Mouse (Mus musculus) embryonic facial prominence, embryonic 14.5 days (tissue): Measurements from ENCODE around the gene Stkld1. TPM values are rescaled to one million over a fixed set of nuclear protein-coding genes. Genes with fewer than 3 reads are reported as not detected.

Experiments used
- ATAC-seq: fragments of 200-750 bp; cut with Nextera tagmentation; 2 replicates; pipeline ENCODE4 v1.8.0; 2017; ENCODE audit warnings: low read depth, moderate number of reproducible peaks, moderate TSS enrichment
- DNase-seq: peaks from one replicate; pipeline ENCODE4 v3.0.0-alpha.2; 2015; ENCODE audit warnings: low spot score
- H3K27ac ChIP-seq: fragments of 300-500 bp; sonication (generic); replicated peaks from 2 replicates; pipeline ENCODE4 v1.5.1; 2014; ENCODE audit warnings: low read depth, mild to moderate bottlenecking, low read length, moderate library complexity
- H3K27me3 ChIP-seq: fragments of 300-500 bp; sonication (generic); replicated peaks from 2 replicates; pipeline ENCODE4 v1.6.1; 2014; ENCODE audit warnings: low read length; ENCODE audit not compliant: control insufficient read depth, insufficient read depth
- H3K36me3 ChIP-seq: fragments of 300-500 bp; sonication (generic); 2 replicates; pipeline ENCODE4 v1.6.1; 2014; ENCODE audit warnings: low read length, mixed read lengths; ENCODE audit not compliant: control insufficient read depth, insufficient read depth
- H3K4me1 ChIP-seq: fragments of 300-500 bp; sonication (generic); 2 replicates; pipeline ENCODE4 v1.6.1; 2014; ENCODE audit warnings: antibody characterized with exemption, low read length; ENCODE audit not compliant: control insufficient read depth, insufficient read depth
- H3K4me2 ChIP-seq: fragments of 300-500 bp; sonication (generic); 2 replicates; pipeline ENCODE4 v1.6.1; 2014; ENCODE audit warnings: low read depth, mild to moderate bottlenecking, low read length, moderate library complexity, mixed read lengths
- H3K4me3 ChIP-seq: fragments of 300-500 bp; sonication (generic); 2 replicates; pipeline ENCODE4 v1.5.1; 2014; ENCODE audit warnings: low read depth, mild to moderate bottlenecking, low read length
- H3K9ac ChIP-seq: fragments of 300-500 bp; sonication (generic); 2 replicates; pipeline ENCODE4 v1.6.1; 2014; ENCODE audit warnings: low read depth, mild to moderate bottlenecking, low read length, moderate library complexity, mixed read lengths
- H3K9me3 ChIP-seq: fragments of 300-500 bp; sonication (generic); 2 replicates; pipeline ENCODE4 v1.6.1; 2016; ENCODE audit warnings: low read length; ENCODE audit not compliant: control insufficient read depth
- WGBS: fragments of 180-500 bp; shearing (Covaris S2); extraction: QIAGEN DNeasy Blood & Tissue Kit; methylation state at CpG from one replicate; pipeline ENCODE4 v1.1.7; 2014; 5-methylcytosine and 5-hydroxymethylcytosine counted together
- polyA plus RNA-seq: library from polyadenylated mRNA; unstranded; fragments of >200 nt; fragmentation: Nextera tagmentation; extraction: Ambion mirVana; gene quantifications from 2 replicates; pipeline ENCODE4 v1.2.1, GENCODE M21; 2014

The Stkld1 gene
- polyA plus RNA-seq, 1 experiment from 2014 or later = 0.07 TPM

- 80% methylated on average over 17 of the region's 17 CpGs for WGBS
- Histone ChIP-seq H3K4me3 (no peak overlapping the region), H3K27ac (no peak overlapping the region)
Measured at GRCm38 (mm10) chr2:26913416-26914147, 20.3 kb upstream of the Stkld1 start.

GRCm38 (mm10) chr2:26914148-26914941 is 19.5 kb upstream of the Stkld1 start:
- no peaks in the 10 kb centered on the region for H3K27me3 ChIP-seq
- peak overlapping the region; percentile 63; the same call in 1 of the 2 replicates for H3K4me3 ChIP-seq
- H3K4me1 ChIP-seq = peaks cover 22% of the 10 kb centered on the region
- peaks cover 51% of the 10 kb centered on the region for H3K36me3 ChIP-seq
- H3K9ac ChIP-seq = no peak overlapping the region; the same call in 1 of the 2 replicates
- peak overlapping the region; percentile 91; the same call in 1 of the 2 replicates for H3K4me2 ChIP-seq
- ATAC-seq (no peak), DNase-seq (no peak)
- H3K9me3 ChIP-seq = no peaks in the 10 kb centered on the region
- 61% methylated on average over 8 of the region's 8 CpGs for WGBS
- H3K27ac ChIP-seq = no peak overlapping the region

More at GRCm38 (mm10) chr2:26913416-26914147, 20.3 kb upstream of the Stkld1 start:
- Histone ChIP-seq H3K4me2 (no peak overlapping the region), H3K36me3 (peaks cover 44% of the 10 kb centered on the region), H3K27me3 (no peaks in the 10 kb centered on the region), H3K4me1 (peaks cover 30% of the 10 kb centered on the region), H3K9ac (no peak overlapping the region), H3K9me3 (no peaks in the 10 kb centered on the region)
- no peak for ATAC-seq
- DNase-seq = no peak

GRCm38 (mm10) chr2:26915927-26916728 is 17.7 kb upstream of the Stkld1 start, which contains the start of the genes Surf2 and Surf1:
Gene Surf2 (plus strand): TSS chr2:26916367.
Gene Surf1 (minus strand): TSS chr2:26916530.
- H3K36me3 ChIP-seq = peaks cover 68% of the 10 kb centered on the region
- DNase-seq (peak; percentile 87), ATAC-seq (peak; percentile 76)
- no peaks in the 10 kb centered on the region for H3K27me3 ChIP-seq
- peak within 1 kb of the TSS; percentile 59 for H3K27ac ChIP-seq
- WGBS = 4% methylated on average over 41 of the region's 47 CpGs
- peak within 1 kb of the TSS; percentile 79 for H3K9ac ChIP-seq
- no peaks in the 10 kb centered on the region for H3K9me3 ChIP-seq
- H3K4me2 ChIP-seq = peak within 1 kb of the TSS; percentile 91
- peak within 1 kb of the TSS; percentile 63 for H3K4me3 ChIP-seq
- peaks cover 22% of the 10 kb centered on the region for H3K4me1 ChIP-seq

- Histone ChIP-seq H3K27ac (peak overlapping the region; percentile 59), H3K9ac (peak overlapping the region; percentile 79), H3K36me3 (peaks cover 68% of the 10 kb centered on the region), H3K4me3 (peak overlapping the region; percentile 63), H3K4me2 (peak overlapping the region; percentile 91), H3K27me3 (no peaks in the 10 kb centered on the region), H3K9me3 (no peaks in the 10 kb centered on the region), H3K4me1 (peaks cover 22% of the 10 kb centered on the region)
- no peak for ATAC-seq
- WGBS = 2% methylated on average over 10 of the region's 13 CpGs
- no peak for DNase-seq
Measured at GRCm38 (mm10) chr2:26916738-26917137, 17.1 kb upstream of the Stkld1 start.

- peaks cover 68% of the 10 kb centered on the region for H3K36me3 ChIP-seq
- no peak for ATAC-seq
- no peak overlapping the region for H3K4me3 ChIP-seq
- H3K4me1 ChIP-seq = peaks cover 17% of the 10 kb centered on the region
- no peak for DNase-seq
- no peak overlapping the region for H3K4me2 ChIP-seq
- H3K9me3 ChIP-seq = no peaks in the 10 kb centered on the region
- no peak overlapping the region for H3K27ac ChIP-seq
- 85% methylated on average over 3 of the region's 3 CpGs for WGBS
- H3K9ac ChIP-seq = no peak overlapping the region
- no peaks in the 10 kb centered on the region for H3K27me3 ChIP-seq
Measured at GRCm38 (mm10) chr2:26919684-26920083, 14.2 kb upstream of the Stkld1 start.

- Histone ChIP-seq H3K27ac (no peak overlapping the region), H3K36me3 (peaks cover 73% of the 10 kb centered on the region), H3K4me1 (peaks cover 15% of the 10 kb centered on the region), H3K4me2 (no peak overlapping the region), H3K9me3 (no peaks in the 10 kb centered on the region), H3K27me3 (no peaks in the 10 kb centered on the region), H3K9ac (no peak overlapping the region), H3K4me3 (no peak overlapping the region)
- 88% methylated on average over 6 of the region's 6 CpGs for WGBS
- ATAC-seq (no peak), DNase-seq (no peak)
Measured at GRCm38 (mm10) chr2:26920190-26920855, 13.5 kb upstream of the Stkld1 start.

GRCm38 (mm10) chr2:26921784-26922183 is 12.1 kb upstream of the Stkld1 start:
- peaks cover 88% of the 10 kb centered on the region for H3K36me3 ChIP-seq
- DNase-seq (no peak), ATAC-seq (no peak)
- H3K27me3 ChIP-seq = no peaks in the 10 kb centered on the region
- H3K9ac ChIP-seq = no peak overlapping the region
- WGBS = 80% methylated on average over 9 of the region's 9 CpGs
- H3K9me3 ChIP-seq = no peaks in the 10 kb centered on the region
- no peak overlapping the region for H3K4me3 ChIP-seq
- H3K4me2 ChIP-seq = no peak overlapping the region
- H3K4me1 ChIP-seq = peaks cover 10% of the 10 kb centered on the region
- H3K27ac ChIP-seq = no peak overlapping the region
